Mouse (Mus musculus) ovary, adult 2 months (tissue): ENCODE measurements around the gene Psenen. TPM values are rescaled to one million over a fixed set of nuclear protein-coding genes. Genes with fewer than 3 reads are reported as not detected.

ENCODE experiments used
- polyA plus RNA-seq: library from polyadenylated mRNA; depleted of rRNA; stranded (reverse); fragments of >200 nt; gene quantifications from 2 replicates; pipeline ENCODE4 v1.2.3, GENCODE M21; 2012; rRNA removed

Psenen gene
- 84.6 and 110 TPM in 2 replicates for polyA plus RNA-seq

GRCm38 (mm10) chr7:30563117-30563905 lies at the start of gene Psenen, which contains the start of the genes U2af1l4 and Gm49396:
TSS of gene Psenen (minus strand) at chr7:30563627.
TSS of gene U2af1l4 (plus strand) at chr7:30563301.
TSS of gene Gm49396 (plus strand) at chr7:30563344.

GRCm38 (mm10) chr7:30612654-30613402 lies 49.4 kb upstream of the Psenen start, which contains the start of gene Upk1a:
TSS of gene Upk1a (minus strand) at chr7:30612847.

GRCm38 (mm10) chr7:30598786-30599185 lies 35.4 kb upstream of the Psenen start, which contains the start of gene Zbtb32:
TSS of gene Zbtb32 (minus strand) at chr7:30598909.

GRCm38 (mm10) chr7:30588676-30589434 lies 25.4 kb upstream of the Psenen start, which contains the start of gene Kmt2b:
TSS of gene Kmt2b (minus strand) at chr7:30588726.

GRCm38 (mm10) chr7:30564970-30565571 lies 1.6 kb upstream of the Psenen start, which contains the start of gene Igflr1:
TSS of gene Igflr1 (plus strand) at chr7:30565427.

GRCm38 (mm10) chr7:30559443-30559954 lies 3.9 kb downstream of the Psenen start, which contains the start of gene Lin37:
TSS of gene Lin37 (minus strand) at chr7:30559838.

GRCm38 (mm10) chr7:30552102-30553020 lies 11.1 kb downstream of the Psenen start, which contains the start of the genes Hspb6 and Proser3:
TSS of gene Hspb6 (plus strand) at chr7:30552178.
TSS of gene Proser3 (minus strand) at chr7:30552299.

GRCm38 (mm10) chr7:30534633-30535577 lies 28.5 kb downstream of the Psenen start, which contains the start of gene Arhgap33:
TSS of gene Arhgap33 (minus strand) at chr7:30535060.

Other genes starting within 250 kb of the Psenen start
- 46.3 and 55.1 TPM in 2 replicates for gene Syne4, start 248.8 kb downstream of the Psenen start, polyA plus RNA-seq
- 1.1 and 1.9 TPM in 2 replicates for gene E130208F15Rik, start 241.9 kb downstream of the Psenen start, polyA plus RNA-seq
- gene Sdhaf1, start 239.7 kb downstream of the Psenen start, polyA plus RNA-seq, result 30.7 and 44.4 TPM in 2 replicates
- gene Lrfn3, start 200.9 kb downstream of the Psenen start, polyA plus RNA-seq, result 32.0 and 32.3 TPM in 2 replicates
- 122 and 192 TPM in 2 replicates for gene Tyrobp, start 149.9 kb downstream of the Psenen start, polyA plus RNA-seq
- 10.0 and 17.3 TPM in 2 replicates for gene Hcst, start 143.8 kb downstream of the Psenen start, polyA plus RNA-seq
- 2.7 and 3.1 TPM in 2 replicates for gene Nfkbid, start 141.9 kb downstream of the Psenen start, polyA plus RNA-seq
- 8.6 and 11.4 TPM in 2 replicates for gene Aplp1, start 118.1 kb downstream of the Psenen start, polyA plus RNA-seq
- gene Kirrel2, start 105.9 kb downstream of the Psenen start, polyA plus RNA-seq, result not detected in 2 replicates
- gene Nphs1, start 105.3 kb downstream of the Psenen start, polyA plus RNA-seq, result not detected in 2 replicates
- 0.24 and 0.52 TPM in 2 replicates for gene Prodh2, start 70.0 kb downstream of the Psenen start, polyA plus RNA-seq
- 26.8 and 28.0 TPM in 2 replicates for gene Arhgap33, start 28.6 kb downstream of the Psenen start, polyA plus RNA-seq
- gene Hspb6, start 11.4 kb downstream of the Psenen start, polyA plus RNA-seq, result 35.0 and 43.0 TPM in 2 replicates
- gene Proser3, start 11.3 kb downstream of the Psenen start, polyA plus RNA-seq, result 16.8 and 22.1 TPM in 2 replicates
- 38.6 and 52.1 TPM in 2 replicates for gene Lin37, start 3.8 kb downstream of the Psenen start, polyA plus RNA-seq
- 54.3 and 70.9 TPM in 2 replicates for gene U2af1l4, start 326 bp downstream of the Psenen start, polyA plus RNA-seq
- 1.2 and 1.7 TPM in 2 replicates for gene Gm49396, start 283 bp downstream of the Psenen start, polyA plus RNA-seq
- gene Igflr1, start 1.8 kb upstream of the Psenen start, polyA plus RNA-seq, result 5.7 and 6.6 TPM in 2 replicates
- 57.6 and 63.3 TPM in 2 replicates for gene Kmt2b, start 25.1 kb upstream of the Psenen start, polyA plus RNA-seq
- gene Zbtb32, start 35.3 kb upstream of the Psenen start, polyA plus RNA-seq, result 0.88 and 1.4 TPM in 2 replicates
- gene Upk1a, start 49.2 kb upstream of the Psenen start, polyA plus RNA-seq, result 174 and 233 TPM in 2 replicates
- 216 and 385 TPM in 2 replicates for gene Cox6b1, start 62.5 kb upstream of the Psenen start, polyA plus RNA-seq
- not detected in 2 replicates for gene Etv2, start 72.2 kb upstream of the Psenen start, polyA plus RNA-seq
- gene Rbm42, start 86.7 kb upstream of the Psenen start, polyA plus RNA-seq, result 104 and 110 TPM in 2 replicates
- gene Haus5, start 101.4 kb upstream of the Psenen start, polyA plus RNA-seq, result 17.8 and 20.4 TPM in 2 replicates
- not detected in 2 replicates for gene Pmis2, start 108.0 kb upstream of the Psenen start, polyA plus RNA-seq
- 1.6 and 4.1 TPM in 2 replicates for gene 2200002J24Rik, start 135.3 kb upstream of the Psenen start, polyA plus RNA-seq
- gene Atp4a, start 148.6 kb upstream of the Psenen start, polyA plus RNA-seq, result 1.9 and 3.4 TPM in 2 replicates
- gene Tmem147, start 165.9 kb upstream of the Psenen start, polyA plus RNA-seq, result 293 and 358 TPM in 2 replicates
- gene Gapdhs, start 180.1 kb upstream of the Psenen start, polyA plus RNA-seq, result not detected in 2 replicates
- gene Sbsn, start 187.8 kb upstream of the Psenen start, polyA plus RNA-seq, result 7.5 and 9.7 TPM in 2 replicates
- gene Dmkn, start 200.1 kb upstream of the Psenen start, polyA plus RNA-seq, result 36.0 and 40.0 TPM in 2 replicates
- gene Krtdap, start 224.3 kb upstream of the Psenen start, polyA plus RNA-seq, result not detected in 2 replicates